Mouse (Mus musculus) lung, embryonic 16.5 days (tissue): Measurements from ENCODE around the gene Drd1. TPM values are rescaled to one million over a fixed set of nuclear protein-coding genes. Genes with fewer than 3 reads are reported as not detected.

Experiments used
- ATAC-seq: fragments of 200-750 bp; cut with Nextera tagmentation; 2 replicates; pipeline ENCODE4 v1.8.0; 2017; ENCODE audit warnings: low read depth, mild to moderate bottlenecking, moderate library complexity
- H3K27ac ChIP-seq: fragments of 300-500 bp; sonication (generic); 2 replicates; pipeline ENCODE4 v1.5.1; 2014; ENCODE audit warnings: mild to moderate bottlenecking, control low read depth, low read length
- H3K27me3 ChIP-seq: fragments of 300-500 bp; sonication (generic); 2 replicates; pipeline ENCODE4 v1.6.1; 2014; ENCODE audit warnings: low read depth, low read length, mixed read lengths; ENCODE audit not compliant: control insufficient read depth, insufficient read depth
- H3K36me3 ChIP-seq: fragments of 300-500 bp; sonication (generic); 2 replicates; pipeline ENCODE4 v1.6.1; 2014; ENCODE audit warnings: low read length; ENCODE audit not compliant: control insufficient read depth, insufficient read depth
- H3K4me1 ChIP-seq: fragments of 300-500 bp; sonication (generic); replicated peaks from 2 replicates; pipeline ENCODE4 v1.6.1; 2014; ENCODE audit warnings: low read length, mixed read lengths; ENCODE audit not compliant: control insufficient read depth, insufficient read depth
- H3K4me2 ChIP-seq: fragments of 300-500 bp; sonication (generic); 2 replicates; pipeline ENCODE4 v1.6.1; 2014; ENCODE audit warnings: low read depth, low read length, control low read depth
- H3K4me3 ChIP-seq: fragments of 300-500 bp; sonication (generic); 2 replicates; pipeline ENCODE4 v1.5.1; 2014; ENCODE audit warnings: mild to moderate bottlenecking, low read length, control low read depth
- H3K9ac ChIP-seq: fragments of 300-500 bp; sonication (generic); 2 replicates; pipeline ENCODE4 v1.6.1; 2014; ENCODE audit warnings: low read length, control low read depth
- H3K9me3 ChIP-seq: fragments of 300-500 bp; sonication (generic); 2 replicates; pipeline ENCODE4 v1.6.1; 2016; ENCODE audit warnings: low read length; ENCODE audit not compliant: control insufficient read depth
- WGBS: fragments of 180-500 bp; shearing (Covaris S2); extraction: QIAGEN DNeasy Blood & Tissue Kit; methylation state at CpG from one replicate; pipeline ENCODE4 v1.1.7; 2014; 5-methylcytosine and 5-hydroxymethylcytosine counted together
- polyA plus RNA-seq: library from polyadenylated mRNA; unstranded; fragments of >200 nt; fragmentation: Nextera tagmentation; extraction: Ambion mirVana; gene quantifications from 2 replicates; pipeline ENCODE4 v1.2.1, GENCODE M21; 2015

Drd1 gene
- polyA plus RNA-seq, 1 experiment from 2014 or later, result 0.99 TPM

DNA sequence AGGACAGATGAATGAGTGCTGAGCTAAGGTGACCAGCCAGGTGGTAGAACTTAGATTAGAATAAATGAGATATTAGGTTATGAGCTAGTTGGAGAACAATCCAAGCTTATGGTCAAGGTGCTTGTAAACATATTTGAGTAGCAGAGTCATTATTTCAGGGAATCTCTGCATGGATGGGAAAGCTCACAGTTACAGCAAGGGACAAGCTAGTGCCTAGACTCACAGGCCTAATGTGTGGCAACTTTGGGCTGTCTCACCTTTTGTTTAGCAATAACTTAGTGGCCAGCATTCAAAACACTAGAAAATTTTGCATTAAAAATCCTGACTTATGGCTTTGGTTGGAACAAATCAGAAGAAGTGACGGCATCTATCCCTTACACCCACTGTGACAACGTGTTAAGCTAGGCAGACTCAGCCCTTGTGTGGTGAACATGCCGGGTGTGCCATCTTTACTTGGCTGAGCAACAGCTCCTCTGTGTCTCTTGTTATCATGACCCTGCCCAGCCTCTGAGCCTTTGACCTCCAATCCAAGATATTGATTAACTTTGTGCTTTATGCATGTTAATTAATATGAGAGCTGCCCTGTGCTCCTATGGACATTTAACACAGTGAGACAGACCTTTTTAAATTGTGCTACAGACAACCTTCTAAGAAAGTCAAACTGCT lies 10.7 kb upstream of the Drd1 start:
- ATAC-seq, result no peak
- Histone ChIP-seq H3K4me2 (no peak overlapping the region), H3K4me1 (no peaks in the 10 kb centered on the region), H3K27me3 (no peaks in the 10 kb centered on the region), H3K27ac (no peak overlapping the region), H3K9ac (no peak overlapping the region), H3K9me3 (no peaks in the 10 kb centered on the region), H3K36me3 (no peaks in the 10 kb centered on the region), H3K4me3 (no peak overlapping the region)
- WGBS, result 64% methylated on average over 3 of the region's 3 CpGs

GRCm38 (mm10) chr13:54063292-54063691 lies 7.8 kb upstream of the Drd1 start:
- Histone ChIP-seq H3K4me3 (no peak overlapping the region), H3K27ac (no peak overlapping the region), H3K36me3 (no peaks in the 10 kb centered on the region), H3K9me3 (no peaks in the 10 kb centered on the region), H3K9ac (no peak overlapping the region), H3K4me1 (no peaks in the 10 kb centered on the region), H3K27me3 (no peaks in the 10 kb centered on the region), H3K4me2 (no peak overlapping the region)
- 0% methylated on average over 3 of the region's 3 CpGs for WGBS
- no peak for ATAC-seq

DNA sequence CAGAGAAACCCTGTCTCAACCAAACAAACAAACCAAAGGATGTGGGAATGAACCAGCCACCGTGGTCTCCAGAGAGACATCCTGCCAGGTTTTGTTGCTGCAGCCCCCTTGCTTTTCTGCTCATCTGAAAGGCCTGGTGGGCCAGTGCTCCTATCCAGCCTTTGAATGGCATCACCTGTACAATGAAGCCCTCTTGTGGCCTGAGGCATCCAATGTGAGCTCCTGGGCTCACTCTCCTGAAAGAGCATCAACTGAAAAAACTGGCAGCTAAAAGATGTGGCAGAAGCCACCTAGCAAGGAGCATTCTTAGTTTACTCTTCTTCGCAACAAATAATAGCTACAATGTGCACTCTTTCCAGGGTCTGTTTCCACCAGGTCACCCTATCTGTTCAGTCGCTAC lies 6.6 kb upstream of the Drd1 start:
- 81% methylated on average over 3 of the region's 3 CpGs for WGBS
- Histone ChIP-seq H3K9ac (no peak overlapping the region), H3K4me1 (no peaks in the 10 kb centered on the region), H3K27ac (no peak overlapping the region), H3K4me3 (no peak overlapping the region), H3K27me3 (no peaks in the 10 kb centered on the region; the same call in 1 of the 2 replicates), H3K36me3 (no peaks in the 10 kb centered on the region), H3K9me3 (no peaks in the 10 kb centered on the region), H3K4me2 (no peak overlapping the region)
- no peak for ATAC-seq

DNA sequence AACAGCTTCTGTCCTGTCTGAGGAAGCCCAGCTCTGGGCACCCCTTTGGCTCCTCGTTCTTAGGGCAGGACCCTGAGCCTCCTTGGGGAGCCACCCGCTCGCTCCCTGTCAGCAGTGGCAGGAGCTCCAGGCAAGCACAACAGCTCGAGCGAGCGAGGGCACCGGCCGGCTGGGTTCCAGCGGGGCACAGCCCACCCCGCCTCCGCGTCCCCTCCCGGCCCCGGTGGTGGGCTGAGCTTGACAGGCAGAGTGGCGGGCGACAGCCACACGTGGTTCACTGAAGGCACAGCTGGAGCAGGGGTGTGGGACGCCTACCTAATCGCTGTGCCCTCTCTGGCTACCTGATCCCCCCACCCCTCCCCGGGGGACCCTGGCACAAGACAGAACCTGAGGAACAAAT lies 543 bp downstream of the Drd1 start:
- Histone ChIP-seq H3K27me3 (peaks cover 21% of the 10 kb centered on the region), H3K36me3 (no peaks in the 10 kb centered on the region), H3K4me1 (no peaks in the 10 kb centered on the region; the same call in 1 of the 2 replicates), H3K9me3 (no peaks in the 10 kb centered on the region), H3K9ac (peak overlapping the region; percentile 33), H3K4me2 (peak overlapping the region; percentile 92), H3K4me3 (peak overlapping the region; percentile 52), H3K27ac (no peak overlapping the region)
- peak; percentile 26; the same call in 1 of the 2 replicates for ATAC-seq
- under 1% methylated on average over 20 of the region's 20 CpGs for WGBS

- no peak for ATAC-seq
- no peak overlapping the region for H3K27ac ChIP-seq
- no peak overlapping the region for H3K4me3 ChIP-seq
- no peaks in the 10 kb centered on the region for H3K36me3 ChIP-seq
- WGBS, result 55% methylated on average over 7 of the region's 7 CpGs
- H3K4me2 ChIP-seq, result no peak overlapping the region
- H3K4me1 ChIP-seq, result no peaks in the 10 kb centered on the region; the same call in 1 of the 2 replicates
- peaks cover 21% of the 10 kb centered on the region for H3K27me3 ChIP-seq
- no peak overlapping the region for H3K9ac ChIP-seq
- H3K9me3 ChIP-seq, result no peaks in the 10 kb centered on the region
Measured at GRCm38 (mm10) chr13:54051641-54052040, 3.9 kb downstream of the Drd1 start.

DNA sequence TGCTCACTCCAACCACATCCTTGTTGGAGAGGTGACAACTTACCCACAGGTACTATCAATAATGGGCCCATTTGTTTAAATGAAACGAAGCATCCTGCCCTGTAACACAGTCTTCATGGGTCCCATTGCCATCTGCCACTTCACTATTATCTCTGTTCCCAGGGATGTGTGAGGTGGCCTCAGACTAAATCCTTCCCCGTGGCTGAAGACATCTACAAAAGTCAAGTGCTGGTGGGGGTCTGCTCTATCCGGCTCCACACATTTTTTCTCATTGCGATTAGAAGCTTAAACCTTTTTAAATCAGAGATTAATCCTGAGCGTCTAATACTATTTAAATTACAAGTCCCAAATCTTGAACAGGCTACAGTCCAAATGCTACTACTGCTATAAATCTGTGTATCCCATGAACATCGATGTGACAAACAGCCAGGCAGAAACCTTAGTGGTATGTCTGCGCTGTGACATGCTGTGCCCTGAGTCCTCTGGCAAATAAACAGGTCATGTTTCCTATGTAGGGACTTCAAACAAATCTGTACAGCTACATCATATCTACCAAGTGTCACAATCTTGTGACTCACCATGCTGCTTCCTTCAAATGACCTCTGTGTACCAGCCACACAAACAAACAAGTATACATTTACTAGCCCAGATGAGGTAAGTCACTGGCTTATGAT lies 6.7 kb downstream of the Drd1 start:
- Histone ChIP-seq H3K4me2 (no peak overlapping the region), H3K4me3 (no peak overlapping the region), H3K27me3 (peaks cover 3% of the 10 kb centered on the region), H3K27ac (no peak overlapping the region), H3K9ac (no peak overlapping the region), H3K4me1 (no peaks in the 10 kb centered on the region), H3K36me3 (no peaks in the 10 kb centered on the region), H3K9me3 (no peaks in the 10 kb centered on the region)
- WGBS, result 76% methylated on average over 7 of the region's 7 CpGs
- no peak for ATAC-seq

DNA sequence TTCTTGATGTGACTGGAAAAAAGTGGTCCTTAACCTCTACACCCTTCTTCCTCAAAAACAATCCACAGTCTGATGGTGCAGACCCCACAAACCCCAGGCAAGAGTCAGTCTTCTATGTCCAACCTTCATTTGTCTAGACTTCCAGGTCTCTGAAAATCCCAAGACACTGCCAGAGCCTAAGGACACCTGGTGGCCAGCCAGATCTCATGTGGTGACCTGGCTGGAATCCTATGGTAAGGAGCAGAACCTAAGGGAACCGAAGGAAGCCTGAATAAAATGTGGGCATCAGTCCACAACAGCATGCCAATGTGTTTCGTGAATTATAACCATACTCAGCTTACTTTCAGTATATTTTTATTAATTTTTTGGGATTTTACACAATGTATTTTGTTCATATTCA lies 15.2 kb downstream of the Drd1 start:
- Histone ChIP-seq H3K27me3 (no peaks in the 10 kb centered on the region), H3K4me1 (no peaks in the 10 kb centered on the region), H3K4me2 (no peak overlapping the region), H3K9ac (no peak overlapping the region), H3K27ac (no peak overlapping the region), H3K36me3 (no peaks in the 10 kb centered on the region), H3K9me3 (no peaks in the 10 kb centered on the region), H3K4me3 (no peak overlapping the region)
- no peak for ATAC-seq
- WGBS, result 89% methylated on average over 2 of the region's 2 CpGs

DNA sequence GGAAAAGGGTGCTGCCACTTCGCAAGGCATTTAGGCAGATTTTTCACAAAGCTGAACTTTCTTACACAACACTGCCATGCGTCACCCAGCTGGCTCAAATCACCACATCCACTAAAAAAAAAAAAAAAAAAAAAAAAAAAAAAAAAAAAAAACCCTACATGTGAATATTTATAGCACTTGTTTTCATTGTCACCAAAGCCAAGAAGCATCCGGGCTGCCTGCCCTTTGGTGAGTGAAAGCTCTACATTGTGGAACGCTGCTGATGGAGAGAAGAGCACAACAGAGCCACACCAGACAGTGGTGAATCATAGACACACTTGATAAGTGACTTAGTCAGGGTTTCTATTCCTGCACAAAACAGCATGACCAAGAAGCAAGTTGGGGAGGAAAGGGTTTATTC lies 17.6 kb downstream of the Drd1 start:
- no peak overlapping the region for H3K4me3 ChIP-seq
- no peaks in the 10 kb centered on the region for H3K27me3 ChIP-seq
- H3K4me1 ChIP-seq, result no peaks in the 10 kb centered on the region
- H3K9me3 ChIP-seq, result no peaks in the 10 kb centered on the region
- H3K36me3 ChIP-seq, result no peaks in the 10 kb centered on the region
- H3K4me2 ChIP-seq, result no peak overlapping the region
- WGBS, result 62% methylated on average over 4 of the region's 4 CpGs
- ATAC-seq, result no peak
- no peak overlapping the region for H3K27ac ChIP-seq
- no peak overlapping the region for H3K9ac ChIP-seq

DNA sequence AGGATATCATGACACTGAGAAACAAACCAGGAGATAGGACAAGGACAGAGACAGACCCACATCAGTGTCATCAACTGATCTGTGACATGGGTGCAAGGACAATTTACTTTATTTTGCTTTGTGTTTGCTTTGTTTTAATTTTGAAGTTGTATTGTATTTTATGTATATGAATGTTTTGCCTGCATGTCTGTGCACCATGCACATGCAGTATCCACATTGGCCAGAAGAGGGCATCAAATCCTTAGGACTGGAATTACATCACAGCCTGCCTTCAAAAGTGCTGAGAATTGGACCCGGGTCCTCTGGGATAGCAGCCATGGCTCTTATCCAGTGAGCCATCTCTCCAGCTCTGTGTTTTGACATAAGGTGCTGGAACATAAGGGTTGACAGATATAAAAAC lies 20.0 kb downstream of the Drd1 start:
- ATAC-seq, result no peak
- Histone ChIP-seq H3K4me1 (no peaks in the 10 kb centered on the region), H3K9ac (no peak overlapping the region), H3K9me3 (no peaks in the 10 kb centered on the region), H3K27ac (no peak overlapping the region), H3K4me2 (no peak overlapping the region), H3K27me3 (no peaks in the 10 kb centered on the region), H3K4me3 (no peak overlapping the region), H3K36me3 (no peaks in the 10 kb centered on the region)
- WGBS, result 65% methylated on average over 1 of the region's 1 CpGs
